Mouse (Mus musculus): ENCODE data around the gene Dao. TPM values are rescaled to one million over a fixed set of nuclear protein-coding genes. Genes with fewer than 3 reads are reported as not detected.

The Dao gene
- not detected in 2 replicates for polyA plus RNA-seq (2014; fragmentation: Nextera tagmentation; extraction: Ambion mirVana)

GRCm38 (mm10) chr5:114003542-114003941 lies at the start of gene Dao:
Dao (plus strand) TSS chr5:114003703.
- no peak within 1 kb of the TSS for H3K9ac ChIP-seq (ENCODE audit: low read length)
- H3K27ac ChIP-seq (replicated peaks in 1 of 2; ENCODE audit: control insufficient read depth in 1 of 2, insufficient read depth in 1 of 2, low read depth in 2 of 2, low read length in 2 of 2), result no peak within 1 kb of the TSS
- 57% methylated on average over 5 of the region's 5 CpGs for WGBS
- H3K27me3 ChIP-seq (ENCODE audit: control insufficient read depth, insufficient read depth, low read length), result no peaks in the 10 kb centered on the region
- ATAC-seq (ENCODE audit: insufficient number of reproducible peaks, insufficient read depth, low FRiP score, low read depth), result no peak
- no peaks in the 10 kb centered on the region for H3K9me3 ChIP-seq (ENCODE audit: control insufficient read depth, low read length)
- H3K4me1 ChIP-seq (ENCODE audit: control insufficient read depth in 2 of 2, insufficient read depth in 2 of 2, low read length in 2 of 2), result no peaks in the 10 kb centered on the region
- H3K4me2 ChIP-seq (ENCODE audit: low read length), result no peak within 1 kb of the TSS
- no peak within 1 kb of the TSS for H3K4me3 ChIP-seq (ENCODE audit: control insufficient read depth in 1 of 2, insufficient read depth in 1 of 2, low read depth in 1 of 2, low read length in 2 of 2)
- H3K36me3 ChIP-seq (ENCODE audit: control insufficient read depth, insufficient read depth, low read length), result no peaks in the 10 kb centered on the region

GRCm38 (mm10) chr5:113954421-113954820 lies 49.1 kb upstream of the Dao start:
- Histone ChIP-seq H3K4me1 (ENCODE audit: control insufficient read depth in 2 of 2, insufficient read depth in 2 of 2, low read length in 2 of 2) (peaks cover 22 to 41% of the 10 kb centered on the region in 2 experiments), H3K9ac (ENCODE audit: low read length) (no peak overlapping the region), H3K4me3 (ENCODE audit: control insufficient read depth in 1 of 2, insufficient read depth in 1 of 2, low read depth in 1 of 2, low read length in 2 of 2) (no peak overlapping the region), H3K4me2 (ENCODE audit: low read length) (peak overlapping the region; percentile 16; the same call in 1 of the 2 replicates), H3K27ac (replicated peaks in 1 of 2; ENCODE audit: control insufficient read depth in 1 of 2, insufficient read depth in 1 of 2, low read depth in 2 of 2, low read length in 2 of 2) (peak overlapping the region; percentile 78 to 83), H3K9me3 (ENCODE audit: control insufficient read depth, low read length) (no peaks in the 10 kb centered on the region), H3K36me3 (ENCODE audit: control insufficient read depth, insufficient read depth, low read length) (peaks cover 71% of the 10 kb centered on the region), H3K27me3 (ENCODE audit: control insufficient read depth, insufficient read depth, low read length) (no peaks in the 10 kb centered on the region)
- WGBS, result 1% methylated on average over 7 of the region's 7 CpGs
- no peak for ATAC-seq (ENCODE audit: insufficient number of reproducible peaks, insufficient read depth, low FRiP score, low read depth)

- H3K36me3 ChIP-seq (ENCODE audit: control insufficient read depth, insufficient read depth, low read length), result peaks cover 62% of the 10 kb centered on the region
- no peak overlapping the region for H3K4me2 ChIP-seq (ENCODE audit: low read length)
- peaks cover 22 to 40% of the 10 kb centered on the region in 2 experiments for H3K4me1 ChIP-seq (ENCODE audit: control insufficient read depth in 2 of 2, insufficient read depth in 2 of 2, low read length in 2 of 2)
- no peak for ATAC-seq (ENCODE audit: insufficient number of reproducible peaks, insufficient read depth, low FRiP score, low read depth)
- no peaks in the 10 kb centered on the region for H3K9me3 ChIP-seq (ENCODE audit: control insufficient read depth, low read length)
- H3K4me3 ChIP-seq (ENCODE audit: control insufficient read depth in 1 of 2, insufficient read depth in 1 of 2, low read depth in 1 of 2, low read length in 2 of 2), result no peak overlapping the region
- WGBS, result 53% methylated on average over 5 of the region's 5 CpGs
- H3K9ac ChIP-seq (ENCODE audit: low read length), result no peak overlapping the region
- no peaks in the 10 kb centered on the region for H3K27me3 ChIP-seq (ENCODE audit: control insufficient read depth, insufficient read depth, low read length)
- peak overlapping the region in 1 of 2 experiments; percentile 9; a peak in 1 of 4 replicates for H3K27ac ChIP-seq (replicated peaks in 1 of 2; ENCODE audit: control insufficient read depth in 1 of 2, insufficient read depth in 1 of 2, low read depth in 2 of 2, low read length in 2 of 2)
Observed at GRCm38 (mm10) chr5:113955281-113955680, 48.2 kb upstream of the Dao start.

- H3K4me1 ChIP-seq (ENCODE audit: control insufficient read depth in 2 of 2, insufficient read depth in 2 of 2, low read length in 2 of 2), result peaks cover 20 to 36% of the 10 kb centered on the region in 2 experiments
- no peak overlapping the region for H3K4me2 ChIP-seq (ENCODE audit: low read length)
- H3K9ac ChIP-seq (ENCODE audit: low read length), result no peak overlapping the region
- H3K27me3 ChIP-seq (ENCODE audit: control insufficient read depth, insufficient read depth, low read length), result no peaks in the 10 kb centered on the region
- no peak overlapping the region for H3K27ac ChIP-seq (replicated peaks in 1 of 2; ENCODE audit: control insufficient read depth in 1 of 2, insufficient read depth in 1 of 2, low read depth in 2 of 2, low read length in 2 of 2)
- H3K9me3 ChIP-seq (ENCODE audit: control insufficient read depth, low read length), result no peaks in the 10 kb centered on the region
- ATAC-seq (ENCODE audit: insufficient number of reproducible peaks, insufficient read depth, low FRiP score, low read depth), result no peak
- H3K4me3 ChIP-seq (ENCODE audit: control insufficient read depth in 1 of 2, insufficient read depth in 1 of 2, low read depth in 1 of 2, low read length in 2 of 2), result no peak overlapping the region
- WGBS, result 81% methylated on average over 8 of the region's 8 CpGs
- H3K36me3 ChIP-seq (ENCODE audit: control insufficient read depth, insufficient read depth, low read length), result peaks cover 59% of the 10 kb centered on the region
Observed at GRCm38 (mm10) chr5:113955691-113956090, 47.8 kb upstream of the Dao start.

- peaks cover 14 to 31% of the 10 kb centered on the region in 2 experiments for H3K4me1 ChIP-seq (ENCODE audit: control insufficient read depth in 2 of 2, insufficient read depth in 2 of 2, low read length in 2 of 2)
- WGBS, result 5% methylated on average over 4 of the region's 4 CpGs
- H3K36me3 ChIP-seq (ENCODE audit: control insufficient read depth, insufficient read depth, low read length), result peaks cover 53% of the 10 kb centered on the region
- no peak for ATAC-seq (ENCODE audit: insufficient number of reproducible peaks, insufficient read depth, low FRiP score, low read depth)
- H3K4me2 ChIP-seq (ENCODE audit: low read length), result no peak overlapping the region
- H3K27me3 ChIP-seq (ENCODE audit: control insufficient read depth, insufficient read depth, low read length), result no peaks in the 10 kb centered on the region
- H3K27ac ChIP-seq (replicated peaks in 1 of 2; ENCODE audit: control insufficient read depth in 1 of 2, insufficient read depth in 1 of 2, low read depth in 2 of 2, low read length in 2 of 2), result no peak overlapping the region
- no peak overlapping the region for H3K4me3 ChIP-seq (ENCODE audit: control insufficient read depth in 1 of 2, insufficient read depth in 1 of 2, low read depth in 1 of 2, low read length in 2 of 2)
- no peaks in the 10 kb centered on the region for H3K9me3 ChIP-seq (ENCODE audit: control insufficient read depth, low read length)
- no peak overlapping the region for H3K9ac ChIP-seq (ENCODE audit: low read length)
Observed at GRCm38 (mm10) chr5:113956510-113956909, 47.0 kb upstream of the Dao start.

GRCm38 (mm10) chr5:113959039-113959438 lies 44.5 kb upstream of the Dao start:
- no peaks in the 10 kb centered on the region for H3K9me3 ChIP-seq (ENCODE audit: control insufficient read depth, low read length)
- 31% methylated on average over 6 of the region's 6 CpGs for WGBS
- H3K4me1 ChIP-seq (ENCODE audit: control insufficient read depth in 2 of 2, insufficient read depth in 2 of 2, low read length in 2 of 2), result peaks cover 8 to 29% of the 10 kb centered on the region in 2 experiments
- H3K4me3 ChIP-seq (ENCODE audit: control insufficient read depth in 1 of 2, insufficient read depth in 1 of 2, low read depth in 1 of 2, low read length in 2 of 2), result no peak overlapping the region
- H3K4me2 ChIP-seq (ENCODE audit: low read length), result no peak overlapping the region
- H3K9ac ChIP-seq (ENCODE audit: low read length), result no peak overlapping the region
- H3K27me3 ChIP-seq (ENCODE audit: control insufficient read depth, insufficient read depth, low read length), result no peaks in the 10 kb centered on the region
- H3K27ac ChIP-seq (replicated peaks in 1 of 2; ENCODE audit: control insufficient read depth in 1 of 2, insufficient read depth in 1 of 2, low read depth in 2 of 2, low read length in 2 of 2), result no peak overlapping the region
- H3K36me3 ChIP-seq (ENCODE audit: control insufficient read depth, insufficient read depth, low read length), result peaks cover 40% of the 10 kb centered on the region
- no peak for ATAC-seq (ENCODE audit: insufficient number of reproducible peaks, insufficient read depth, low FRiP score, low read depth)

- ATAC-seq (ENCODE audit: insufficient number of reproducible peaks, insufficient read depth, low FRiP score, low read depth), result no peak
- H3K27me3 ChIP-seq (ENCODE audit: control insufficient read depth, insufficient read depth, low read length), result no peaks in the 10 kb centered on the region
- no peaks in the 10 kb centered on the region for H3K9me3 ChIP-seq (ENCODE audit: control insufficient read depth, low read length)
- 71% methylated on average over 8 of the region's 8 CpGs for WGBS
- H3K4me2 ChIP-seq (ENCODE audit: low read length), result no peak overlapping the region
- H3K36me3 ChIP-seq (ENCODE audit: control insufficient read depth, insufficient read depth, low read length), result peaks cover 44% of the 10 kb centered on the region
- no peak overlapping the region for H3K27ac ChIP-seq (replicated peaks in 1 of 2; ENCODE audit: control insufficient read depth in 1 of 2, insufficient read depth in 1 of 2, low read depth in 2 of 2, low read length in 2 of 2)
- H3K9ac ChIP-seq (ENCODE audit: low read length), result no peak overlapping the region
- H3K4me1 ChIP-seq (ENCODE audit: control insufficient read depth in 2 of 2, insufficient read depth in 2 of 2, low read length in 2 of 2), result peaks cover 6 to 18% of the 10 kb centered on the region in 2 experiments
- no peak overlapping the region for H3K4me3 ChIP-seq (ENCODE audit: control insufficient read depth in 1 of 2, insufficient read depth in 1 of 2, low read depth in 1 of 2, low read length in 2 of 2)
Observed at GRCm38 (mm10) chr5:113960416-113960815, 43.1 kb upstream of the Dao start.

GRCm38 (mm10) chr5:113961776-113962175 lies 41.7 kb upstream of the Dao start:
- Histone ChIP-seq H3K27me3 (ENCODE audit: control insufficient read depth, insufficient read depth, low read length) (no peaks in the 10 kb centered on the region), H3K9ac (ENCODE audit: low read length) (no peak overlapping the region), H3K4me3 (ENCODE audit: control insufficient read depth in 1 of 2, insufficient read depth in 1 of 2, low read depth in 1 of 2, low read length in 2 of 2) (no peak overlapping the region), H3K4me2 (ENCODE audit: low read length) (peak overlapping the region; percentile 16; the same call in 1 of the 2 replicates), H3K36me3 (ENCODE audit: control insufficient read depth, insufficient read depth, low read length) (peaks cover 53% of the 10 kb centered on the region), H3K27ac (replicated peaks in 1 of 2; ENCODE audit: control insufficient read depth in 1 of 2, insufficient read depth in 1 of 2, low read depth in 2 of 2, low read length in 2 of 2) (peak overlapping the region in 1 of 2 experiments; percentile 41; a peak in 1 of 4 replicates), H3K9me3 (ENCODE audit: control insufficient read depth, low read length) (no peaks in the 10 kb centered on the region), H3K4me1 (ENCODE audit: control insufficient read depth in 2 of 2, insufficient read depth in 2 of 2, low read length in 2 of 2) (peaks cover 6 to 21% of the 10 kb centered on the region in 2 experiments)
- ATAC-seq (ENCODE audit: insufficient number of reproducible peaks, insufficient read depth, low FRiP score, low read depth), result no peak
- WGBS, result 13% methylated on average over 7 of the region's 7 CpGs

Measured in heart, embryonic 14.5 days (tissue).